Mouse (Mus musculus) heart, adult 2 months (tissue): ENCODE data around the gene Picalm. TPM values are rescaled to one million over a fixed set of nuclear protein-coding genes. Genes with fewer than 3 reads are reported as not detected.
"Not testable (repeated sequence)": the region's sequence is repeated elsewhere in the genome, so short reads cannot be mapped to it uniquely, and the experiment has no call there.

Experiments
- DNase-seq, 2 experiments: peaks; one replicate each; pipeline ENCODE4 v3.0.0; 2021
- H3K27ac ChIP-seq: fragments of 200-600 bp; 2 replicates; pipeline ENCODE4 v1.8.1; 2022
- H3K27me3 ChIP-seq: fragments of 200-500 bp; 2 replicates; pipeline ENCODE4 v1.6.1; 2012; ENCODE audit warnings: mild to moderate bottlenecking, low read length, inconsistent platforms, mixed read lengths; ENCODE audit not compliant: control insufficient read depth, insufficient read depth
- H3K36me3 ChIP-seq: fragments of 200-500 bp; 2 replicates; pipeline ENCODE4 v1.6.1; 2012; ENCODE audit warnings: low read length, inconsistent platforms; ENCODE audit not compliant: control insufficient read depth, insufficient read depth
- H3K4me1 ChIP-seq: fragments of 200-500 bp; 2 replicates; pipeline ENCODE4 v1.6.1; 2011; ENCODE audit warnings: low read length; ENCODE audit not compliant: control insufficient read depth, insufficient read depth
- H3K4me3 ChIP-seq: fragments of 200-600 bp; 2 replicates; pipeline ENCODE4 v1.8.1; 2022
- H3K79me2 ChIP-seq: fragments of 200-500 bp; replicated peaks from 2 replicates; pipeline ENCODE4 v1.6.1; 2012; ENCODE audit warnings: mild to moderate bottlenecking, inconsistent platforms, low read length, moderate library complexity, mixed read lengths; ENCODE audit not compliant: control insufficient read depth, insufficient read depth
- H3K9ac ChIP-seq: fragments of 200-500 bp; 2 replicates; pipeline ENCODE4 v1.6.1; 2012; ENCODE audit warnings: low read depth, mild to moderate bottlenecking, control low read depth, inconsistent platforms, low read length, mixed read lengths
- CTCF ChIP-seq: fragments of 200-600 bp; IDR thresholded peaks from 2 replicates; pipeline ENCODE4 v1.8.1; 2022; ENCODE audit warnings: antibody characterized with exemption, mild to moderate bottlenecking, moderate library complexity
- EP300 ChIP-seq: fragments of 200-500 bp; IDR thresholded peaks from 2 replicates; pipeline ENCODE4 v1.6.1; 2011; ENCODE audit warnings: low read depth, low read length, control low read depth; ENCODE audit not compliant: insufficient read depth
- POLR2A ChIP-seq: fragments of 200-500 bp; IDR thresholded peaks from 2 replicates; pipeline ENCODE4 v1.6.1; 2011; ENCODE audit warnings: mild to moderate bottlenecking, low read depth, low read length, control low read depth; ENCODE audit not compliant: insufficient read depth
- WGBS: fragments of 180-500 bp; shearing (Covaris S2); methylation state at CpG from one replicate; pipeline ENCODE4 v1.1.7; 2018; 5-methylcytosine and 5-hydroxymethylcytosine counted together
- intact Hi-C: fragments of 180-260 bp; cut with DNase I; formaldehyde crosslinking; loops from one replicate; pipeline ENCODE4 v1.15.1; 2025
- polyA plus RNA-seq: library from polyadenylated mRNA; depleted of rRNA; stranded (reverse); fragments of >200 nt; gene quantifications from 2 replicates; pipeline ENCODE4 v1.2.3, GENCODE M21; 2012
- total RNA-seq, 2 experiments: library from RNA; stranded (reverse); gene quantifications; 2 replicates each; pipeline ENCODE4 v1.2.3; 2021

Picalm gene
- total and polyA plus RNA-seq, 3 experiments, result 60.1 to 128 (median 99.4) TPM

DNA sequence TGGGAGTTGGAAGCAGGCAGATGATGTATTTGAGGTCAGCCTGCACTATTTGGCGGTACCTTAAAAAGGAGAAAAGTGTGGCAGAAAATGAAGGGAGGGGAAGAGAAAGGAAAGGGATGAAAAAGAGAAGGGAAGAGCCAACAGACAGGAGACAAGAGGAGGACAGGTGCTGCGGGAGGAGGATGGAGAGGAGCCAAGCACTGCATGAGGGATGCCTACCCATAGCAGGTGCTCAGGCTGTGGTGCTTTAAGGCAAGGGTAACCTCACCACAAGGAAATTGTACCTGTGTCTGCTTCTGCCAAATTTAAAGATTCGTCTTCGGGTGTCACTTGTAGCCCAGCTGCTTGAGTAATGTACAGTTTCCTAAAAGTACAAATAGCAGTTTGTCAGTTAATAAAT is 98.1 kb downstream of the Picalm start:
- DNase-seq, result no peak
- 79% methylated on average over 4 of the region's 4 CpGs for WGBS
- TF ChIP-seq EP300 (no peak), CTCF (no peak), POLR2A (no peak)
- no peaks in the 10 kb centered on the region for H3K36me3 ChIP-seq
- no peaks in the 10 kb centered on the region for H3K79me2 ChIP-seq
- no peak overlapping the region for H3K9ac ChIP-seq
- H3K4me3 ChIP-seq, result no peak overlapping the region
- H3K4me1 ChIP-seq, result no peaks in the 10 kb centered on the region; the same call in 1 of the 2 replicates
- intact Hi-C loops, result no loop called here
- no peak overlapping the region for H3K27ac ChIP-seq
- H3K27me3 ChIP-seq, result no peaks in the 10 kb centered on the region

DNA sequence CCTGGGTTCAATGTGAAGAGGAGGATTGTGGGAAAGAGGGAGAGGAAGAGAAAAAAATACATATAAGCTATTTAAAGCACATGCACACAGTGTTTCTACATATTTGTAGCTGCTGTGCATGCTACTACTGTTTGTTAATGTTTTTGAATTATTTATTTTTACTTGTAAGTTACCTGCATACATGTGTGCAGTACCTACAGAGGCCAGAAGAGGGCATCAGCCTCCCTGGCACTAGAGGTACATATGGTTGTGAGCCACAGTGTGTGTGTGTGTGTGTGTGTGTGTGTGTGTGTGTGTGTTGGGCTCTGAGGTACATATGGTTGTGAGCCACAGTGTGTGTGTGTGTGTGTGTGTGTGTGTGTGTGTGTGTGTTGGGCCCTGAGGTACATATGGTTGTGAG is 98.9 kb downstream of the Picalm start:
- H3K9ac ChIP-seq, H3K79me2 ChIP-seq, DNase-seq, H3K27me3 ChIP-seq, H3K27ac ChIP-seq, H3K4me3 ChIP-seq, intact Hi-C loops, H3K36me3 ChIP-seq, H3K4me1 ChIP-seq: not testable (repeated sequence)
- peak; percentile 42 for TF ChIP-seq CTCF

DNA sequence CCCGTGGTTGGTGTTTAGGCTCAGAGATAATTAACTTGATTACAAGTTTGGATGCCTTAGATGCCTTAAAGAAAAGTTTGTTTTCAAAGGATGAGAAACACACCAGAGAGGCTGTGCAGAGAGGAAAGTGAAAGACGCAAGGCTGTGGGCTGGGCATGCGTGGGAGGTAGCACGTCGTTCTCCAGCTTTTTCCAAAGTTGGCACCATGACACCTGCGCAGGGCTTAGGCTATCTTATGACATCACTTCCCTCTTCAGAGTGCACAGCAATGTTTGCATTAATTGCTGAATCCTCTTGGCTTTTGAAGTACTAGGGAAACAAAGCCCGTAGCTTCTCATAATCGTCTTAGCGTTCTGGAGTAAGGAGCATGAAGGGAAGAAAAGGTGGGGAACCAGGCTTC is 101.4 kb downstream of the Picalm start:
- H3K36me3 ChIP-seq, result no peaks in the 10 kb centered on the region
- intact Hi-C loops, result no loop called here
- H3K27ac ChIP-seq, result no peak overlapping the region; the same call in 1 of the 2 replicates
- H3K9ac ChIP-seq, result peak overlapping the region; percentile 8; the same call in 1 of the 2 replicates
- 46% methylated on average over 9 of the region's 9 CpGs for WGBS
- H3K27me3 ChIP-seq, result no peaks in the 10 kb centered on the region
- DNase-seq, result no peak
- TF ChIP-seq EP300 (no peak), POLR2A (no peak), CTCF (no peak)
- peaks cover 5% of the 10 kb centered on the region for H3K4me1 ChIP-seq
- no peaks in the 10 kb centered on the region for H3K79me2 ChIP-seq
- H3K4me3 ChIP-seq, result no peak overlapping the region

DNA sequence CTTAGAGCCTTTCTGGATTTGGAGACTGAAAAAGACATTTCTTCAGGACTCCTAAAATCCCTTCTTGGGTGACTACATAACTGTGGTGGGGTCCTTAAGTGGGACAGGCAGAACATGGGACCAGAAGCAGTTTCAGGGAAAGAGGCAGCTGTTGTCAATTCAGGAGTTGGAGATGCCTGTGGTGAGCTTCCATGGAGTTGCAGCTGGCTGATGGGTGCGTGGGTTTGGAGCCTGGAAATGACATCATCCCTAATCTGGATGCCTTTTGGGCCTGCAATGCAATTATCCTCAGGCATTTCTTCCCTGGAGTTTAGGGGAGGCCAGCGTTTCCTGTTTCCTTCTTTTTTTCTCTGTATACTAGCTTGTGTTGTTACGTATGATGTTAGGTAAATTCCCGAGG is 103.9 kb downstream of the Picalm start:
- peak in 1 of 2 experiments; percentile 39 for DNase-seq
- Histone ChIP-seq H3K79me2 (no peaks in the 10 kb centered on the region), H3K9ac (no peak overlapping the region), H3K36me3 (no peaks in the 10 kb centered on the region), H3K27me3 (no peaks in the 10 kb centered on the region), H3K4me1 (peaks cover 5% of the 10 kb centered on the region), H3K4me3 (no peak overlapping the region), H3K27ac (peak overlapping the region; percentile 3)
- intact Hi-C loops, result no loop called here
- TF ChIP-seq EP300, result 0 out of 2 replicates have a peak, but pooled peaks have one; percentile 23
- TF ChIP-seq CTCF, result no peak
- 0 out of 2 replicates have a peak, but pooled peaks have one; percentile 21 for TF ChIP-seq POLR2A
- 27% methylated on average over 4 of the region's 4 CpGs for WGBS

DNA sequence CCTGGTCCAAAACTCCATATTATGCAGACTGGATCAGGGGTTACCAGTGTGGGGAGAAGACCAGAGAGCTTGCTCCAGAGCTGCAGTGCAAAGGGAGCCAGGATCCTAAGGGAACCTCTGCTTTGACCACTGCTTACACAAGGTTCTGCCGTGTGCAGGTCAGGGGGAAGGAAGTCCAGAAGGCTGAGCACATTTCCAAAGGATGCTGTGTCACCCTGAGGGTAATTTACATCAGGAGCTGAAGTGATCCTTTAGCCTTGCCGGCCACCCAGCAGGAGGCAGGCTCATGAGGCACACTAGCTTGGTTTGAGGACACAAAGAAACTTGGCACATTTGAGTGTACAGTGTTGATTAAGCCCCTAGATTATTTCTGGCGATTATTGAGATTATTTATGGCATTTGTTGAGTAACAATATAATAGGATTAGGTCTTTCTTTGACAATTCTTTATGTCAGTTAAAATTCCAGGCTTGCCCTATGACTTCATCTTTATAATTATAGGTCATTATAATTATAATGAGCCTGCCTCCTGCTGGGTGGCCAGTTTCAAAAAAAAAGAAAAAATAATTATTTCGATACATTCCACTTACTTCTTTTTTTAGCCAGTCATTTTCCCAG is 106.4 kb downstream of the Picalm start:
- intact Hi-C loops, result no loop called here
- Histone ChIP-seq H3K79me2 (no peaks in the 10 kb centered on the region), H3K36me3 (no peaks in the 10 kb centered on the region), H3K27ac (no peak overlapping the region), H3K9ac (no peak overlapping the region), H3K4me1 (peaks cover 5% of the 10 kb centered on the region), H3K27me3 (no peaks in the 10 kb centered on the region), H3K4me3 (no peak overlapping the region)
- WGBS, result 29% methylated on average over 4 of the region's 4 CpGs
- no peak for DNase-seq
- TF ChIP-seq EP300 (no peak), POLR2A (no peak), CTCF (no peak)

DNA sequence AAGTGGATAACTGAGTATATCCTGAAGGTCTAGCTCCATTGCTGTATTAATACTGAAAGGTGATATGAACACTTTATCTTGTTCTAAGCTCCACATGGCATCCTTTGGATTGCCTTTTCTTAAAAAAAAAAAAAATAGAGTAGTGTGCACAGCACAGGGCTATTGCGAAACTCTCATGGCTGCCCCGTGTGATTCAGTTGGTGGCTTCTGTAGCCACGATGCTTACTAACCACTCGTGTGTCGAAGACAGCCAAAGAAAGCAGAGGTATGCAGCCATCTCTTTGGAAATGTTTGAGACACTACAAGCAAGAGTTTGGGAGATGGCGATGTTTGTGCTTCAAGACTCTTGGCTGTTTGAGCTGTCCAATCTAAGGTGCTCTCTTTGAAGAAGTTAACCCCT is 113.1 kb downstream of the Picalm start:
- intact Hi-C loops, result no loop called here
- H3K27ac ChIP-seq, result no peak overlapping the region
- H3K36me3 ChIP-seq, result no peaks in the 10 kb centered on the region

More for the DNA sequence above, 113.1 kb downstream of the Picalm start:
- Histone ChIP-seq H3K27me3 (no peaks in the 10 kb centered on the region), H3K4me1 (no peaks in the 10 kb centered on the region), H3K4me3 (no peak overlapping the region), H3K9ac (no peak overlapping the region), H3K79me2 (no peaks in the 10 kb centered on the region)
- 68% methylated on average over 6 of the region's 6 CpGs for WGBS
- no peak for DNase-seq
- no peak for TF ChIP-seq EP300
- TF ChIP-seq CTCF, result no peak
- no peak for TF ChIP-seq POLR2A
